Mouse (Mus musculus) cerebellum, adult 2 months (tissue): Measurements from ENCODE around the gene Rai1. TPM values are rescaled to one million over a fixed set of nuclear protein-coding genes. Genes with fewer than 3 reads are reported as not detected.

Experiments
- DNase-seq, 2 experiments: peaks; one replicate each; pipeline ENCODE4 v3.0.0; 2021
- H3K27ac ChIP-seq: fragments of 200-500 bp; 2 replicates; pipeline ENCODE4 v1.5.1; 2012; ENCODE audit warnings: low read length, control low read depth, inconsistent platforms; ENCODE audit not compliant: insufficient read depth
- H3K27me3 ChIP-seq: fragments of 200-500 bp; 2 replicates; pipeline ENCODE4 v1.6.1; 2012; ENCODE audit warnings: inconsistent platforms, mild to moderate bottlenecking, low read length, moderate library complexity; ENCODE audit not compliant: control insufficient read depth, insufficient read depth
- H3K4me1 ChIP-seq: fragments of 200-500 bp; 2 replicates; pipeline ENCODE4 v1.6.1; 2011; ENCODE audit warnings: low read length; ENCODE audit not compliant: control insufficient read depth, insufficient read depth
- H3K4me3 ChIP-seq: fragments of 200-500 bp; replicated peaks from 2 replicates; pipeline ENCODE3; 2011; ENCODE audit warnings: mild to moderate bottlenecking, low read depth, low read length, control low read depth; ENCODE audit not compliant: insufficient read depth
- CTCF ChIP-seq: fragments of 200-500 bp; IDR thresholded peaks from 2 replicates; pipeline ENCODE4 v1.5.1; 2011; ENCODE audit warnings: low read depth, mild to moderate bottlenecking, control low read depth, low read length, moderate library complexity, borderline replicate concordance; ENCODE audit not compliant: insufficient read depth
- POLR2A ChIP-seq: fragments of 200-500 bp; IDR thresholded peaks from 2 replicates; pipeline ENCODE4 v1.6.1; 2011; ENCODE audit warnings: low read length, control low read depth, borderline replicate concordance; ENCODE audit not compliant: insufficient read depth
- WGBS: fragments of 180-500 bp; shearing (Covaris S2); methylation state at CpG from one replicate; pipeline ENCODE4 v1.1.7; 2018; 5-methylcytosine and 5-hydroxymethylcytosine counted together
- polyA plus RNA-seq: library from polyadenylated mRNA; depleted of rRNA; stranded (reverse); fragments of >200 nt; gene quantifications from 2 replicates; pipeline ENCODE4 v1.2.3, GENCODE M21; 2012; rRNA removed

Gene Rai1
- polyA plus RNA-seq, 1 experiment = 42.5 TPM

DNA sequence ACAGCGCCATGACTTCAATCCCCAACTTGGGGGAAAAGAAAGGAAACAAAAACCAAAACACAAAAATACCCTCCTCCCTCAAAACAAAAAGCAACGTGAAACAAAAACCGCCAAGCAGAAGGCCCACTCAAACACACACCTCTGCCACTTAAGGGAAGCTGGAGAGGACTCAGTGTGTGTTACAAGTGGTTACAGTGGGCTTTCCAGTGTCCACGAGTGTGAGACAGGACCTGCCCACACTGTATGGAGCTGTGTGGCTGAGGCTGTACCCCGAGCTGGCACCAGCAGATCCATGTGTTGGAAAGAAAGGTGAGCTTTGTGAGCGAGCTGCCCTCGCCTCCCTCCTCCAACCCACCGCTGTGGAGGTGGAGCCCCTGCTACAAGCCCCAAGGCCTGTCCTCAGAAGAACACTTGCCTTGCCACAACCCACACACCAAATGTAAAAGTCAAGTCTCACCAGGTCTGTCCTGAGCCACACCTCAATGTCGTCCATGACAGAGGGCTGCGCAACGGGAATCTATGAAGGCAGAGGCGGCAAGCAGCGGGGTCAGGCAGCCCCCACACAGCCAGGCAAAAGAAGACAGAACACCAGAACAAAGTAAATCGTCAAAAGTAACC lies 127.7 kb downstream of the Rai1 start:
- H3K4me1 ChIP-seq = peaks cover 25% of the 10 kb centered on the region
- no peak for TF ChIP-seq POLR2A
- no peak for TF ChIP-seq CTCF
- no peaks in the 10 kb centered on the region for H3K27me3 ChIP-seq
- WGBS = 90% methylated on average over 14 of the region's 14 CpGs
- no peak overlapping the region for H3K27ac ChIP-seq
- DNase-seq = no peak
- H3K4me3 ChIP-seq = no peak overlapping the region

DNA sequence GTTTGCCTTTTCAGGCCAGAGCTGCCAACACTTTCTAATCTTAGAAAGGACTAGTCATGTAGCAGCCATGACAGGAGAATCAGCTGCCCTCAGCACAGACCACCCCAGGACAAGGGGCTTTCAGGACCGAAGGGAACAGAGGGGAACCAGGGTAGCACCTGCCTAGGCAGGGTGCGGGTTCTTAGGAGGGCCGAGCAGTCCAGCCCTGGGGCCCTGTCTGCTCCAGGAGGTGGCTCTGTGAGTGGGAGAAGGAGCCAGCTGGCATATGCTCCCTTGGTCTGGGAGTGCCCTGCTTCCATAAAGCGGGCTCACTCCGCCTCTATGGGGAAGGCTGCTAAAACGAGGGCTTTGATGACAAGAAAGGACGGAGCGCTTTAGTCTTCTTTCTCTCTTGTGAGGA lies 128.4 kb downstream of the Rai1 start:
- 14% methylated on average over 8 of the region's 8 CpGs for WGBS
- Histone ChIP-seq H3K27ac (no peak overlapping the region), H3K4me3 (no peak overlapping the region), H3K27me3 (no peaks in the 10 kb centered on the region), H3K4me1 (peaks cover 25% of the 10 kb centered on the region)
- DNase-seq = peak; percentile 78 to 84
- TF ChIP-seq POLR2A (no peak), CTCF (no peak)

DNA sequence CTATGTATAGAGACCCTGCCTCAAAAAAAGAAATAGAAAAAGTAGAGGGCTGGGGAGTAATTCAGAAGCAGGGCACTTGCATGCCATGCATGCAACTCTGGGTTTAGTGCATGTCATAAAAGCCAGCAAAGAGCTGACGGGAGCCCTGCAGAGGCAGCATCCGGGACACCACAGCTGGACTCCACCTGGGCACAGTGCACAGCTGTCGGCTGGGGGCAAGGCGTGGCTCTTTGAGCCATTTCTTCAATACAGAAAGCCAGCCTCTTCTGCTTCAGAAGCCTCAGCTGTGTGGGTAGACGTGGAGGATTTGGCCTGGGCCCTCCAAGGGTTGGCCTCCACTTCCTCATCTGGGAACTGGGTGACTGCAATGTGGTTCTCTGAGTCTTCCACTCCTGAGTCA lies 130.5 kb downstream of the Rai1 start:
- no peak for DNase-seq
- Histone ChIP-seq H3K4me3 (no peak overlapping the region), H3K27me3 (no peaks in the 10 kb centered on the region), H3K27ac (no peak overlapping the region), H3K4me1 (peaks cover 25% of the 10 kb centered on the region)
- TF ChIP-seq CTCF = no peak
- no peak for TF ChIP-seq POLR2A
- WGBS = 90% methylated on average over 5 of the region's 5 CpGs

DNA sequence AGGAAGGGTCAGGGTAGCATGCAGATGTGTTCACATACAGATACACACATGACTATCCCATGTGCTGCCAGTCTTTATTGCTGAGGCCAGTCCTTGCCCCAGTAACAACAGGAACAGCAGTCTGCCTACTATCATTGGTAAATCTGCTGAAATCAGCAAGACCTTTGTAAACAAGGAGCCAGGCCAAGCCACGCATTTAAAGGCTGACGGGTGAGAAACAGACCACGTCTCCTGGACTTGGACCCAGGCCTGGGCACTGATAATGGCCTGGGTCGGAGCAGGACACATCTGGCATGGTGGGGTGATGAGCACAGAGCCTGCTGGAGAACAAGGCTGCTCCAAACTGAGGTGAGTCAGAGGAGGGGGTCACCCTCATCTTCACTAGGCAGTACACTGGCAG lies 135.7 kb downstream of the Rai1 start:
- Histone ChIP-seq H3K4me3 (no peak overlapping the region), H3K27ac (no peak overlapping the region), H3K27me3 (no peaks in the 10 kb centered on the region), H3K4me1 (no peaks in the 10 kb centered on the region; the same call in 1 of the 2 replicates)
- no peak for DNase-seq
- 65% methylated on average over 4 of the region's 4 CpGs for WGBS
- TF ChIP-seq CTCF = no peak

DNA sequence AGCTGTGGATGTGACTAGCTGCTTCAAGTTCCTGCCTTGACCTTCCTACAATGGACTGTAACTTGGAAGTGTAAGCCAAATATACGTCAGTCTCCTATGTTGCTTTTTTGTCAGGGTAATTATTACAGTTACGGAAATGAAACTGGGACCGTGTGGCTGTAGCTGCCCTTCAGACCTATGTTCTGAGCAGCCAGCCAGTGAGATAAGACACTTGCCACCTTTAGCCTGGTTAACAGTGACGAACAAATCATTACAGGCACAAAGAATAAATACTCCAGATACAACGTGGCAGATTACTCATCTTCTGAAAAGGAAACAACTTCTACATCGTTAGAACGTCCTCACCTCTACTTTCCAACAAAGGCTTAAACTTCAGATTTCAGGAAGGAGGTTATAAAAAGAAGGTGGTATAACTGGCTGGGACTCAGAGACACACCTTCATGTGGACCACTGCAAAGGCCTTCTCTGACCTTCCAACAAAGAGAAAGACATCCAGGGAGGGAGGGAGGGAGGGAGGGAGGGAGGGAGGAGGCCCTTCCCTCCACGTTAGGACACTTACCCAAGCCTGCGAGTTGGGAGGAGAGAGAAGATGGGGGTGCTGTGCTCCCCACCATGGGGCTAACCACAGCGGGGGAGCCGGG lies 139.8 kb downstream of the Rai1 start:
- Histone ChIP-seq H3K4me1 (peaks cover 15% of the 10 kb centered on the region), H3K27me3 (no peaks in the 10 kb centered on the region), H3K27ac (no peak overlapping the region), H3K4me3 (no peak overlapping the region)
- TF ChIP-seq CTCF (no peak), POLR2A (no peak)
- DNase-seq = no peak
- 71% methylated on average over 11 of the region's 11 CpGs for WGBS

DNA sequence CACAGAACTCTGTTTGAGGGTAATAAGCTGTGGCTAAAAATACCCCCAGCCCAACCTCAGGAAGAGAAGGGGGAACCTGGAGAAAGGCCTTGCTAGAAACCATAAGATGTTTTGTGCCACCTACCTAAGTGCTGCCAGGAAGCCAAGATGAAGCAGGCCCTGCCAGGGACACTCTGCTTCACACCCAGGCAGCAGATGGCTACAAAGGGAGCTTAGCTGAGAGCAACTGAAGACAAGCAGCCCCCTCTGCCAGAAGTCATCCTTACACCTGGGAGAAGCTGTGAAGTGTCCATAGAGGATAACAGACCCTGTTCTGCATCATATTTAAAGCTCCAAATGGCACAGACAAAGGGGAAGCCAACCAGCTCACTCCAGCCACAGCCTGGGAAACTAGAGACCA lies 141.3 kb downstream of the Rai1 start:
- Histone ChIP-seq H3K27ac (no peak overlapping the region), H3K4me3 (no peak overlapping the region), H3K27me3 (no peaks in the 10 kb centered on the region), H3K4me1 (peaks cover 15% of the 10 kb centered on the region)
- peak in 1 of 2 experiments; percentile 57 for DNase-seq
- no peak for TF ChIP-seq CTCF
- no peak for TF ChIP-seq POLR2A

DNA sequence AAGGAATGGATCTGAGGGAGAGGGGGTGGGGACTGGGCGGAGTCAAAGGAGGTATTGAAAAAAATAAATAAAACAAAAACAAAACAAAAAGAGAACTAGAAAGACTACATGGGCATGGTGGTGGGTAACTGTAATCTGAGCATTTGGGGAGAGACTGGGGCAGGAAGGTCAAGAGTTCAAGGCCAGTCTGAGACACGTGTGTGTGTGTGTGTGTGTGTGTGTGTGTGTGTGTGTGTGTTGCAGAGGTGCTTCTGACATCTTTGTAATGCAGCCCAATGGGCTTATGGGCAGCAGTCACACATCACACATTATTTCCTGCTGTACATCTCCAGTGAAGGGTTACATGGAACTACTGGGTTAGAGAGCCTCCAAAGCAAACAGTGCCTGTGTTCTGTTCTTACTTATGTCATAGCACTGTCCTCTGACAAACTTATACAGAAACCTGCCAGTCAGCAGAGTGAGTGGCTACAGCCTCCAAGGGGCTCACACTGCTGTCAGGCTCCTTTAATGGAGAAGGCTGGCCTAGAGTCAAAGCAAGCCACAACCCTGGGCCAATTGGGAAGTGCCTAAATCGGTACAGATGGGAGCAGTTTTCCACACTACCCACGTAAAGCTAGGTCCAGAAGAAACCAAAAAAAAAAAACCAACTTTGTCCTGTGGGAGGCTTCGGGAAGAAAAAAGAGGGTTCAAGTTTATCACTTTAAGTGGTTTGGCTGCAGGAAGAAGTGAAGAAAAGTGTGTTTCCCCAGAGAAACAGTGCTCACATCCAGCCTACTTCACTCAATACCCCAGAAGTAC lies 143.1 kb downstream of the Rai1 start:
- 48% methylated on average over 5 of the region's 5 CpGs for WGBS
- Histone ChIP-seq H3K4me3 (no peak overlapping the region), H3K27ac (no peak overlapping the region), H3K27me3 (no peaks in the 10 kb centered on the region), H3K4me1 (peaks cover 15% of the 10 kb centered on the region)
- TF ChIP-seq CTCF = no peak
- no peak for TF ChIP-seq POLR2A
- peak; percentile 71 to 85 for DNase-seq

Other genes with a start within 250 kb of the Rai1 start
- 36.7 and 37.8 TPM in 2 replicates for gene Med9, start 156.8 kb upstream of the Rai1 start, polyA plus RNA-seq
- gene Rasd1, start 140.1 kb upstream of the Rai1 start, polyA plus RNA-seq = 5.1 and 5.2 TPM in 2 replicates
- gene Pemt, start 58.5 kb upstream of the Rai1 start, polyA plus RNA-seq = 6.8 and 7.5 TPM in 2 replicates
- gene Srebf1, start 117.6 kb downstream of the Rai1 start, polyA plus RNA-seq = 56.1 and 66.3 TPM in 2 replicates
- 176 and 180 TPM in 2 replicates for gene Tom1l2, start 247.9 kb downstream of the Rai1 start, polyA plus RNA-seq
- gene Drc3, start 248.3 kb downstream of the Rai1 start, polyA plus RNA-seq = 7.1 and 8.0 TPM in 2 replicates